Mouse (Mus musculus): ENCODE measurements around the gene Pim2.
"Not testable (repeated sequence)": the region's sequence is repeated elsewhere in the genome, so short reads cannot be mapped to it uniquely, and the experiment has no call there.

The Pim2 gene

GRCm38 (mm10) chrX:7907735-7908134, 29.7 kb downstream of the Pim2 start, which contains the start of gene Gm10491:
Gene Gm10491 (minus strand): TSS chrX:7907835.
- DNase-seq (ENCODE audit: low read depth, low spot score) = no peak

GRCm38 (mm10) chrX:7909242-7909641, 31.2 kb downstream of the Pim2 start, which contains the start of gene Gm10490:
Gene Gm10490 (plus strand): TSS chrX:7909542.
- DNase-seq (ENCODE audit: low read depth, low spot score) = not testable (repeated sequence)

DNA sequence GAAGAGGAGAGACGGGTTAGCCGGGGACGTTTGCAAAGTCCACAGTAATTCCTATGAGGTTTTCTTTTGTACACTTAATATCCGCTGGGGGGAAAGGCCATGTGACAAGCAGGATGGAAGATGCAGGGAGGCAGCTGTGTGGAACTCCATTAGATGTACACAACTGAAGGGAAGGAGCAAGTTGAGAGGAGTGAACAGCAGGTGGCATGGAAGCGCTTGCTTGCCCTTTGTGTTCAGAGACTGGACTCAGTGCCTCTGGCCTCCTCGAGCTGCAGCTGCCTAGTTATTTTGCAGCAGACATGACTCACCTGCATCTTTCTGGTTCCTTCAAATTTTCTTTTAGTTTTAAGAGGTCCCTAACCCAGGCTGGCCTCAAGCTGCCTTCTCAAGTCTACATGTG, 32.4 kb downstream of the Pim2 start:
- no peak for DNase-seq (ENCODE audit: low read depth, low spot score)

- DNase-seq (ENCODE audit: low read depth, low spot score) = peak; percentile 8
Measured at GRCm38 (mm10) chrX:7915669-7916068, 37.6 kb downstream of the Pim2 start.

DNA sequence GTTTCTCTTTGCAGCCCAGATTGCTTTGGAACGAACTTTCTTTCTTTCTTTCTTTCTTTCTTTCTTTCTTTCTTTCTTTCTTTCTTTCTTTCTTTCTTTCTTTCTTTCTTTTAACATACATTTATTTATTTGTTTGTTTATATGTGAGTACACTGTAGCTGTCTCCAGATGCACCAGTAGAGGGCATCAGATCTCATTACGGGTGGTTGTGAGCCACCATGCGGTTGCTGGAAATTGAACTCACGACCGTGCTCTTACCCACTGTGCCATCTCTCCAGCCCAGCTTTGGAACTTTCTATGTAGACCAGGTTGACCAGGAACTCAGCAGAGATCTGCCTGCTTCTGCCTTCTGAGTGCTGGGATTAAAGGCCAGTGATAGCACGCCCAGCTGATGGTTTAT, 39.9 kb downstream of the Pim2 start:
- DNase-seq (ENCODE audit: low read depth, low spot score) = not testable (repeated sequence)

GRCm38 (mm10) chrX:7919601-7920383, 41.7 kb downstream of the Pim2 start, which contains the start of gene Pcsk1n:
Gene Pcsk1n (plus strand): TSS chrX:7919822.
- no peak for DNase-seq (ENCODE audit: low read depth, low spot score)

GRCm38 (mm10) chrX:7922032-7922431, 44.0 kb downstream of the Pim2 start:
- DNase-seq (ENCODE audit: low read depth, low spot score) = no peak

DNA sequence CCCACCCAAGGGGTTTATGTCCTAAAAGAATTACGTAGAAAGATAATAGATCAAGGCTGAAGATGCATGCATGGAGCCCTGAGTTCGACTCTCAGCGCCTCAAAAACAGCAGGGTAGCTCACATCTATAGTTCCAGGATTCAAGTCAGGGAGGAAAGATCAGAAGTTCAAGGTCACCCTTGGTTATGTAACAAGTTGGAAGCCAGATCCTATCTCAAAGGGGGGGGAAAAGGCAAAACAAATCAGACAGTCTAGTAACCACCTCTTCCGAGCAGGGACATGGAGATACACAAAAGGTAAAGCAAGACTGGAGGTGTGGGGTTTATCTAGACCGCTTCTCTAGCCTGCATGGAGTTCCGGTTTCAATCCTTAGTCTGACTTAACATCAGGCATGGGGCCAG, 48.2 kb downstream of the Pim2 start:
- DNase-seq (ENCODE audit: low read depth, low spot score) = no peak

GRCm38 (mm10) chrX:7927116-7927515, 49.1 kb downstream of the Pim2 start:
- no peak for DNase-seq (ENCODE audit: low read depth, low spot score)

GRCm38 (mm10) chrX:7928270-7928790, 50.3 kb downstream of the Pim2 start, which contains the start of gene Eras:
Gene Eras (minus strand): TSS chrX:7928607.
- no peak for DNase-seq (ENCODE audit: low read depth, low spot score)
